Mouse (Mus musculus) forebrain, embryonic 11.5 days (tissue): ENCODE results near the gene Pdcd6. TPM values are rescaled to one million over a fixed set of nuclear protein-coding genes. Genes with fewer than 3 reads are reported as not detected.

Experiments used
- ATAC-seq: fragments of 200-750 bp; cut with Nextera tagmentation; replicated peaks from 2 replicates; pipeline ENCODE4 v1.8.0; 2017; ENCODE audit warnings: moderate TSS enrichment; ENCODE audit not compliant: low FRiP score
- DNase-seq: peaks from one replicate; pipeline ENCODE4 v3.0.0-alpha.2; 2017; ENCODE audit warnings: low spot score
- H3K27ac ChIP-seq: fragments of 300-500 bp; sonication (generic); 2 replicates; pipeline ENCODE4 v1.5.1; 2014; ENCODE audit warnings: low read depth, low read length
- H3K27me3 ChIP-seq: fragments of 300-500 bp; sonication (generic); 2 replicates; pipeline ENCODE4 v1.6.1; 2014; ENCODE audit warnings: mild to moderate bottlenecking, low read length, mixed read lengths; ENCODE audit not compliant: control insufficient read depth, insufficient read depth
- H3K36me3 ChIP-seq: fragments of 300-500 bp; sonication (generic); 2 replicates; pipeline ENCODE4 v1.6.1; 2014; ENCODE audit warnings: mild to moderate bottlenecking, low read length, moderate library complexity, mixed read lengths; ENCODE audit not compliant: control insufficient read depth, insufficient read depth
- H3K4me1 ChIP-seq: fragments of 300-500 bp; sonication (generic); replicated peaks from 2 replicates; pipeline ENCODE4 v1.6.1; 2014; ENCODE audit warnings: low read length, mixed read lengths; ENCODE audit not compliant: control insufficient read depth, insufficient read depth
- H3K4me2 ChIP-seq: fragments of 300-500 bp; sonication (generic); 2 replicates; pipeline ENCODE4 v1.6.1; 2014; ENCODE audit warnings: low read depth, mild to moderate bottlenecking, low read length, moderate library complexity, mixed read lengths; ENCODE audit not compliant: severe bottlenecking
- H3K4me3 ChIP-seq: fragments of 300-500 bp; sonication (generic); 2 replicates; pipeline ENCODE4 v1.5.1; 2014; ENCODE audit warnings: low read depth, low read length
- H3K9ac ChIP-seq: fragments of 300-500 bp; sonication (generic); 2 replicates; pipeline ENCODE4 v1.6.1; 2014; ENCODE audit warnings: low read length
- H3K9me3 ChIP-seq: fragments of 300-500 bp; sonication (generic); 2 replicates; pipeline ENCODE4 v1.6.1; 2016; ENCODE audit warnings: low read length, mixed read lengths; ENCODE audit not compliant: control insufficient read depth
- WGBS: fragments of 180-500 bp; shearing (Covaris S2); extraction: QIAGEN DNeasy Blood & Tissue Kit; methylation state at CpG from one replicate; pipeline ENCODE4 v1.1.7; 2014; 5-methylcytosine and 5-hydroxymethylcytosine counted together
- polyA plus RNA-seq: library from polyadenylated mRNA; unstranded; fragments of >200 nt; fragmentation: Nextera tagmentation; extraction: Ambion mirVana; gene quantifications from 2 replicates; pipeline ENCODE4 v1.2.1, GENCODE M21; 2014

Gene Pdcd6
- polyA plus RNA-seq, 1 experiment from 2014 or later = 119 TPM

- H3K4me1 ChIP-seq = no peaks in the 10 kb centered on the region
- H3K4me2 ChIP-seq = no peak overlapping the region
Observed at GRCm38 (mm10) chr13:74329321-74329720, 11.9 kb upstream of the Pdcd6 start.

GRCm38 (mm10) chr13:74316789-74317169, 601 bp downstream of the Pdcd6 start:
- H3K4me2 ChIP-seq = peak overlapping the region; percentile 54
- H3K36me3 ChIP-seq = peaks cover 1% of the 10 kb centered on the region; the same call in 1 of the 2 replicates
- ATAC-seq = no peak; the same call in 1 of the 2 replicates
- DNase-seq = no peak
- WGBS = 3% methylated on average over 15 of the region's 15 CpGs
- H3K27me3 ChIP-seq = no peaks in the 10 kb centered on the region
- H3K4me3 ChIP-seq = peak overlapping the region; percentile 84
- H3K4me1 ChIP-seq = no peaks in the 10 kb centered on the region
- H3K27ac ChIP-seq = no peak overlapping the region
- H3K9ac ChIP-seq = peak overlapping the region; percentile 79
- no peaks in the 10 kb centered on the region for H3K9me3 ChIP-seq

More at GRCm38 (mm10) chr13:74329321-74329720, 11.9 kb upstream of the Pdcd6 start:
- ATAC-seq (no peak), DNase-seq (no peak)
- no peaks in the 10 kb centered on the region for H3K9me3 ChIP-seq
- no peak overlapping the region for H3K9ac ChIP-seq
- H3K4me3 ChIP-seq = no peak overlapping the region
- no peak overlapping the region for H3K27ac ChIP-seq
- no peaks in the 10 kb centered on the region for H3K27me3 ChIP-seq
- peaks cover 9% of the 10 kb centered on the region; the same call in 1 of the 2 replicates for H3K36me3 ChIP-seq

GRCm38 (mm10) chr13:74316386-74316785, 994 bp downstream of the Pdcd6 start:
- DNase-seq = no peak
- H3K4me3 ChIP-seq = peak overlapping the region; percentile 84
- H3K27me3 ChIP-seq = no peaks in the 10 kb centered on the region
- no peaks in the 10 kb centered on the region; the same call in 1 of the 2 replicates for H3K36me3 ChIP-seq
- H3K4me1 ChIP-seq = no peaks in the 10 kb centered on the region
- no peak; the same call in 1 of the 2 replicates for ATAC-seq
- WGBS = 42% methylated on average over 4 of the region's 4 CpGs
- H3K4me2 ChIP-seq = peak overlapping the region; percentile 54
- peak overlapping the region; percentile 79 for H3K9ac ChIP-seq
- H3K27ac ChIP-seq = no peak overlapping the region
- H3K9me3 ChIP-seq = no peaks in the 10 kb centered on the region

GRCm38 (mm10) chr13:74314616-74315015, 2.8 kb downstream of the Pdcd6 start:
- H3K4me3 ChIP-seq = no peak overlapping the region
- H3K9ac ChIP-seq = no peak overlapping the region
- 95% methylated on average over 3 of the region's 3 CpGs for WGBS
- H3K36me3 ChIP-seq = no peaks in the 10 kb centered on the region; the same call in 1 of the 2 replicates
- no peaks in the 10 kb centered on the region for H3K27me3 ChIP-seq
- ATAC-seq (no peak), DNase-seq (no peak)
- H3K9me3 ChIP-seq = no peaks in the 10 kb centered on the region
- H3K27ac ChIP-seq = no peak overlapping the region
- no peak overlapping the region for H3K4me2 ChIP-seq
- no peaks in the 10 kb centered on the region for H3K4me1 ChIP-seq

- no peak overlapping the region for H3K27ac ChIP-seq
- H3K4me2 ChIP-seq = no peak overlapping the region
- ATAC-seq (no peak), DNase-seq (no peak)
- H3K4me3 ChIP-seq = no peak overlapping the region
- no peaks in the 10 kb centered on the region for H3K27me3 ChIP-seq
- no peaks in the 10 kb centered on the region; the same call in 1 of the 2 replicates for H3K36me3 ChIP-seq
- WGBS = 95% methylated on average over 1 of the region's 1 CpGs
- no peaks in the 10 kb centered on the region for H3K4me1 ChIP-seq
- no peak overlapping the region for H3K9ac ChIP-seq
- no peaks in the 10 kb centered on the region for H3K9me3 ChIP-seq
Observed at GRCm38 (mm10) chr13:74305780-74306179, 11.6 kb downstream of the Pdcd6 start.

- ATAC-seq (no peak), DNase-seq (no peak)
- Histone ChIP-seq H3K27ac (no peak overlapping the region), H3K9me3 (no peaks in the 10 kb centered on the region), H3K4me2 (no peak overlapping the region), H3K4me3 (no peak overlapping the region), H3K27me3 (no peaks in the 10 kb centered on the region), H3K4me1 (no peaks in the 10 kb centered on the region), H3K9ac (no peak overlapping the region), H3K36me3 (no peaks in the 10 kb centered on the region; the same call in 1 of the 2 replicates)
- WGBS = 93% methylated on average over 6 of the region's 6 CpGs
Observed at GRCm38 (mm10) chr13:74305380-74305779, 12.0 kb downstream of the Pdcd6 start.

GRCm38 (mm10) chr13:74302050-74303037, 15.0 kb downstream of the Pdcd6 start:
- no peaks in the 10 kb centered on the region; the same call in 1 of the 2 replicates for H3K36me3 ChIP-seq
- H3K27me3 ChIP-seq = no peaks in the 10 kb centered on the region
- H3K4me2 ChIP-seq = no peak overlapping the region
- H3K27ac ChIP-seq = no peak overlapping the region
- WGBS = 89% methylated on average over 10 of the region's 10 CpGs
- no peak overlapping the region for H3K9ac ChIP-seq
- H3K4me3 ChIP-seq = no peak overlapping the region
- ATAC-seq (no peak), DNase-seq (no peak)
- no peaks in the 10 kb centered on the region for H3K9me3 ChIP-seq
- H3K4me1 ChIP-seq = no peaks in the 10 kb centered on the region

- H3K27ac ChIP-seq = no peak overlapping the region
- no peak overlapping the region for H3K9ac ChIP-seq
- no peaks in the 10 kb centered on the region for H3K9me3 ChIP-seq
- no peak for DNase-seq
- no peak overlapping the region for H3K4me2 ChIP-seq
- H3K27me3 ChIP-seq = no peaks in the 10 kb centered on the region
- no peaks in the 10 kb centered on the region; the same call in 1 of the 2 replicates for H3K36me3 ChIP-seq
- H3K4me3 ChIP-seq = no peak overlapping the region
- no peaks in the 10 kb centered on the region for H3K4me1 ChIP-seq
- WGBS = 80% methylated on average over 6 of the region's 6 CpGs
- ATAC-seq = peak; percentile 24; the same call in 1 of the 2 replicates
Observed at GRCm38 (mm10) chr13:74301607-74301984, 15.8 kb downstream of the Pdcd6 start.
